Mouse (Mus musculus) large intestine, adult 2 months (tissue): ENCODE measurements around the gene Nelfe. TPM values are rescaled to one million over a fixed set of nuclear protein-coding genes. Genes with fewer than 3 reads are reported as not detected.
"Not testable (repeated sequence)": the region's sequence is repeated elsewhere in the genome, so short reads cannot be mapped to it uniquely, and the experiment has no call there.

Experiments
- DNase-seq: peaks from one replicate; pipeline ENCODE4 v3.0.0-alpha.2; 2012; ENCODE audit warnings: low read depth, low spot score
- WGBS: fragments of 180-500 bp; shearing (Covaris S2); methylation state at CpG from one replicate; pipeline ENCODE4 v1.1.7; 2018; 5-methylcytosine and 5-hydroxymethylcytosine counted together
- polyA plus RNA-seq: library from polyadenylated mRNA; depleted of rRNA; stranded (reverse); fragments of >200 nt; gene quantifications from 2 replicates; pipeline ENCODE4 v1.2.3, GENCODE M21; 2012; rRNA removed

The Nelfe gene
- 31.2 and 33.8 TPM in 2 replicates for polyA plus RNA-seq

DNA sequence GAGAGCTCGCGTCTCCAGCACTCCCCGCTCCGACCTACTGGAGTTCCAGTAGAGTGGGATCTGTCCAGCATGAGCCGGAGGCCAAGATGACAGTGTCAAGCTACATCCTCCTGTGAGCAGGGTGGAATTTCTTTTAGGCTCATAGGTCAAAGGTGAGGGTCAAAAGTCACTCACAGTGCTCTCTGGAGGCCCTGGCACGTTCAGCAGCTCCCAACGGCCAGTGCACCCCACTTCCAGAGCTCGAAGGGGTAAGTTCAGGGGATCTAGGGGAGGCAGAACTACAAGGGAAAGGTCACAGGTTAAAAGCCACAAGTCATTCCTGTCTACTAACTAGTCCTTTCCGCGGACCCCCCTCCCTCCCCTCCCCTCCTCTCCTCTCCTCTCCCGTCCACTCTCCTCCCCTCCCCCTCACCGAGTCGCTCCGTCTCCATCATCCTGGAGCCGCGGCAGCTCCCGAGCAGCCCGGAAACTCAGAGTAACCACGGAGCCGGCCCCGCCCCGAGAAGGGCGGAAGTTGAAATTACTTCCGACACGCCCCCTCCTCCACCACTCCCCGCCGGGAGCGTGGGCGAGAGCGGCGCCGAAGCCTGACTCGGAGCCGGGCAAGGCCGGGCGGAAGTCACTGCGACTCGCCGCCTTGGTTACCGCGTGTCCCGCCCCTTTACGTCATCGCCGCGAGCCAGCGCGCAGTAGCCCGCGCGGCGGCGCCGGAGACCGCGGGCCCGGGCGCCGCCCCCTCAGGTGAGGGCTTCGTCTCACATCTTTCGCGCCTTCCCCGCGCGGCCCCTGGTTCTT, at the start of gene Nelfe, which contains the start of gene Skiv2l:
Gene Nelfe (plus strand): TSS at position 670 of the 795 bp plus-strand sequence.
Gene Skiv2l (minus strand): TSS at position 489 of the 795 bp plus-strand sequence.
- peak; percentile 80 for DNase-seq
- WGBS, result under 1% methylated on average over 62 of the region's 65 CpGs

DNA sequence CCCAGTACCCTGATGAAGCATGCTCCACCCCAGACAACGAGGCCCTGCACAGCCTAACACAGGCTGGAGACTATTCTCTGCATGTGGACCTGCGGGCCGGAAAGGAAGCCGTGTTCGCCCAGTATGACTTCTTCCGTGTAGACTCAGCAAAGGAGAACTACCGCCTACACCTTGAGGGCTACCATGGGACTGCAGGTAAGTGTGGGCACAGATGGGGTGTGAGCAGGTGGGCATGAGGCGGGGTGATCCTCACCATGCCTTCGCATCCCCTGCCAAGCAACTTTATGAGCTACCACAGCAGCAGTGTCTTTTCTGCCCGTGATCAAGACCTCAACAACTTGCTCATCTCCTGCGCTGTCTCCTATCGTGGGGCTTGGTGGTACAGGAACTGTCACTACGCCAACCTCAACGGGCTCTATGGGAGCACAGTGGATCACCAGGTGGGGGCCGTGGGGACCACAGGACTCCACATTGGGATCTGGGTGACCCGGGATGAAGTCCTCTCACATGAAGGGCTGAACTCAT, 49.3 kb upstream of the Nelfe start:
- DNase-seq, result not testable (repeated sequence)
- WGBS, result 91% methylated on average over 16 of the region's 16 CpGs

DNA sequence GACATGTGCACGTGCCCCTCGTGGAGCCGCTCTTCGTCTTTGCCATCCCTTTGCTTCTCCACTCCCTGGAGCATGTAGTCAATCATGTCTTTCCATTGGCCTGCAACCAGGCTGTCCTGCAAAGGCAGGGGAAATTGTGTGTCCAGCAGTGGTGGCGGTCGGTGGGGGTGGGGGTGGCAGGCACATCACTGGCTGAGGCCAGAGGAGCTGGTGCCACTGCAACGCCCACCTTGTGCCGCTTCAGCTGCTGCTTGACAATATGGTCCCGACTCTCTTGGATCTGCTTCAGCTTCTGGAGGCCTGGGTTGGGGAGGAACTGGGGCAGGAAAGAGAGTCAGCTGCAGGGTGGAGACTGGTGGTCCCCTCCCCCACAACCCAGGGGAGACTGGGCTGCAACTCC, 47.4 kb upstream of the Nelfe start:
- 92% methylated on average over 9 of the region's 9 CpGs for WGBS
- DNase-seq, result not testable (repeated sequence)

DNA sequence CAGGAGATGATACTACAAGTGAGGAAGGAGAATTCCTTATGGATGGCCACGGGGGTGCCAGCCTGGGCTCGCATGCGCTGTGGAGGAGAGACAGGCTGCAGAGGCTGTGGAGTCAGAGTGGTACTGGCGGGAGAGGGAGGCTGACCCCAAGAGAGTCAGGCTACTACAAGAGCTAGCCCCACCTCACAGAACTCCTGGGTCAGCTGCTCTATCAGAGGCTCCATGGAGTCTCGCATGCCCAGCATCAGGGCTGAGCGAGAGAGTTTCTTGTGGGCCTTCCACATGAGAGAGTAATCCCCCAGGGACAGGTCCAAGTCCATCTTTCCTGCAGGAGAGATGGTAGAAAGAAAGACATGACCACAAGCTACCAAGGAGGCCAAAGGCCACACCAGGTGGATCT, 46.8 kb upstream of the Nelfe start:
- WGBS, result 93% methylated on average over 6 of the region's 6 CpGs
- not testable (repeated sequence) for DNase-seq

DNA sequence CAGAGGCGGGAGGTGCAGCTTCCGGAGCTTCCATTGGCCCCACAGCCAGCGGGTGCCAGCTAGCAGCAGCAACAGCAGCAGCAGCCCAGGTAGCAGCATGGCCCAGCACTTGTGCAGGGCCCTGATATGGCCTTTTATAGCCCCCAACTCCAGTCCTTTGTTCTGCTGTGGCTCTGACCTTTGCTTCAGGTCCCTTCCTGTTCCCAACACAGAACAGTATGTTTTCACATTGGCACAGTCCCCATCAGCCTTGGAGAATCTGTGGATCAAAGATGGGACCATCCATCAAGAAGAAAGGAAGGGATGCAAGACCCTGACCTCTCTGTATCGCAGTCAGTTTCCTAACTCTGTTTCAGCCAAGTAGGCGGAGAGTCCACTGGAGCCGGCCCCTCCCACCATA, 45.9 kb upstream of the Nelfe start, which contains the start of gene Cyp21a1:
Gene Cyp21a1 (minus strand): TSS at position 261 of the 400 bp plus-strand sequence.
- not testable (repeated sequence) for DNase-seq
- WGBS, result 82% methylated on average over 5 of the region's 6 CpGs

DNA sequence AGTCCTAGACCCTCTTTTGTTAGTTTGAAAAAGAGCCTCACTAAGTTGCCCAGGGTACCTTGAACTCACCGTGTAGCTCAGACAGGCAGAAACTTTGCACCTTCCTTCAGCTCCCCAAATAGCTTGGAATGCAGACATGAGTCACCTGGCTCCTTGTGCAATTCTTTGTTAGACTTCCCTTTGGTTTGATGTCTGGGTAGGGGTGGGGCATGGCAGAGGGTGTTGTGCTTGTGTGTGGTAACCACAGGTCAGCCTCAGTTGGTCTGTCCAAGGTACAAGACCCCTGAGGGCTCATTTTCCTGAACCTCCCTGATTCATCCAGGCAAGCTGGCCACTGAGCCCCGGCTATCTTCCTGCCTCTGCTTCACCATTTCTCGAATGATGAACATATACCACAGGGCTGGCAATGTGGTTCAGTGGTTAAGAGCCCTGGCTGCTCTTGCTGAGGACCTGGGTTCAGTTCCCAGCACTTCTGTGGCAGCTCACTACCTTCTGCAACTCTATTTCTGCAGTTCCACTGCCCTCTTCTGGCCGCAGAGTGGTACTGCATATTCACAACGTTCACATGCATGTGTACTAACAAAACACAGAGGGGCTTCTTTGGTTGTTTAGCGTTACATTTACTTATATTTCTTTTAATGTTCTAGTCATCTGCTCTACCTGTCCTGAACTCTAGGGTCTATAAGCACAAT, 45.2 kb upstream of the Nelfe start:
- WGBS, result 71% methylated on average over 6 of the region's 6 CpGs
- DNase-seq, result no peak

GRCm38 (mm10) chr17:34807176-34807575, 43.0 kb upstream of the Nelfe start:
- WGBS, result 66% methylated on average over 3 of the region's 3 CpGs
- no peak for DNase-seq

- no peak for DNase-seq
- WGBS, result 68% methylated on average over 6 of the region's 6 CpGs
Measured at GRCm38 (mm10) chr17:34808599-34809205, 41.5 kb upstream of the Nelfe start.

GRCm38 (mm10) chr17:34810411-34810810, 39.8 kb upstream of the Nelfe start:
- DNase-seq, result not testable (repeated sequence)
- 89% methylated on average over 5 of the region's 5 CpGs for WGBS

- WGBS, result 60% methylated on average over 8 of the region's 8 CpGs
- DNase-seq, result not testable (repeated sequence)
Measured at GRCm38 (mm10) chr17:34810811-34811210, 39.4 kb upstream of the Nelfe start.

DNA sequence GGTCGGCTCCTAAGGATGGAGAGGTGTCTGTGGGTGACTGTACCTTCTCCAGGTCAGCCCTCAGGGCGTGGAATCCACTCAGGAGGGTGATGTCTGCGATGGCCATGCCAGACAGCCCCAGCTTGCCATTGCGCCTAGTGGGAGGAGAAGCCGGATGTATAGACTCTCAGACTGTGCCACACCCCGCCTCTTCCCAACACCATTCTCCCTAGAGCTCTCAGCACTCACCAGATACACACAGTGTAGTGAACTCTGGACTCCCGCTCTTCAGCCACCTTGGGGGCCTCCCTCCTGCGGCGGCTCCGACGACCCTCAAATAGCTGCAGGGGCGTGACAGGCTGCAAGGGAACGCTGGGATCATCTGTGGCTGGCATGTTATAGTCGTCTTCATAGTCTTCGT, 38.9 kb upstream of the Nelfe start:
- WGBS, result 45% methylated on average over 15 of the region's 15 CpGs
- no peak for DNase-seq

DNA sequence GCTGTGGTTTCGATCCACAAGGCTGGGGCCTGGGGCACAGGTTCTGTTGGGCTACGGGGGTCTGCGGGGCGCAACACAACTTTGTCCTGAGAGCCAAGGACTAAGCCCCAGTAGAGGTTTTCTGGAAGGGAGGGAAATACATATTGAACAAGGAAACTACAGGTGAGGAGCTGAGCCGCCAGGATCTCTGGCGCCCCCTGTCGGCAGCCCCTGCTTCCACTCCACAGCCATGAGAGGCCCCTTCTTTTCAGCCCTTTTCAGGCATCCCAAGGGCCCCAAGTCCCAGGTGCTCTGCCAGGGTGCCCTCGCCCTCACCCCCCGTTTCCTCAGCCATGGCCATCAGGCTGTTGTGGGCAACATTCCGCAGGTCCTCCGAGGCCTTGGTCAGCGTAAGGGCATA, 36.4 kb upstream of the Nelfe start:
- WGBS, result 65% methylated on average over 12 of the region's 12 CpGs
- DNase-seq, result not testable (repeated sequence)

GRCm38 (mm10) chr17:34814818-34815370, 35.3 kb upstream of the Nelfe start:
- WGBS, result 73% methylated on average over 7 of the region's 7 CpGs
- no peak for DNase-seq

- not testable (repeated sequence) for DNase-seq
- WGBS, result 93% methylated on average over 1 of the region's 1 CpGs
Measured at GRCm38 (mm10) chr17:34830776-34831175, 19.4 kb upstream of the Nelfe start.

- DNase-seq, result no peak
- WGBS, result 3% methylated on average over 48 of the region's 48 CpGs
Measured at GRCm38 (mm10) chr17:34836155-34836855, 13.9 kb upstream of the Nelfe start.

DNA sequence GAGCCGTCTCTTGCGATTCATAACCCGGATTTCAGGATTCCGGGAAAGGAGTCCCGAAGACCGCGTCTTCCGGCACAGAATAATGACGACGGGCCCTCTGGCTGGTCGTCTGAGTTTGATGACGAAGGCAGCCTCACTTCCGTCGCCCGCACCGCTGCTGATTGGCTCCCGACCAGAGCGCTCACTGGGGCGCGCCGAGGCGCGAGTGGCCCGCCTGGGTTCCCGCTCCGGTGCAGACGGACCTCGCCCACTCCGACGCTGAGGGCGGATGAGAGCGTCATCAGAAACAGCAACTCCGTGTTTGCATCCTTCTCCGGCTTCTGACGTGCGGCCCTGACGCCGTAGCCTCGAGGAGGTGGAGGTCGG, 13.4 kb upstream of the Nelfe start, which contains the start of the genes Stk19 and Dxo:
Gene Stk19 (minus strand): TSS at position 90 of the 366 bp plus-strand sequence.
Gene Dxo (plus strand): TSS at position 164 of the 366 bp plus-strand sequence.
- peak; percentile 76 for DNase-seq
- WGBS, result under 1% methylated on average over 40 of the region's 40 CpGs

GRCm38 (mm10) chr17:34837464-34838324, 12.5 kb upstream of the Nelfe start:
- no peak for DNase-seq
- 25% methylated on average over 43 of the region's 43 CpGs for WGBS

- WGBS, result 90% methylated on average over 7 of the region's 7 CpGs
- no peak for DNase-seq
Measured at GRCm38 (mm10) chr17:34838785-34839184, 11.4 kb upstream of the Nelfe start.
